Mouse (Mus musculus): ENCODE results near the gene Rbm3. TPM values are rescaled to one million over a fixed set of nuclear protein-coding genes. Genes with fewer than 3 reads are reported as not detected.

Gene Rbm3
- 1,086 and 1,580 TPM in 2 replicates for total RNA-seq (2017)

GRCm38 (mm10) chrX:8145153-8145991 is at the start of gene Rbm3:
TSS of gene Rbm3 (minus strand) at chrX:8145880.
- peak; percentile 91 for ATAC-seq (replicated peaks in 1 of 2; ENCODE audit: insufficient read depth in 1 of 2, low FRiP score in 2 of 2, low TSS enrichment in 1 of 2, low read depth in 1 of 2, poor library complexity in 2 of 2, severe bottlenecking in 2 of 2)

GRCm38 (mm10) chrX:8193419-8193723 is 47.7 kb upstream of the Rbm3 start, which contains the start of gene Ebp:
TSS of gene Ebp (minus strand) at chrX:8193512.
- ATAC-seq (replicated peaks in 1 of 2; ENCODE audit: insufficient read depth in 1 of 2, low FRiP score in 2 of 2, low TSS enrichment in 1 of 2, low read depth in 1 of 2, poor library complexity in 2 of 2, severe bottlenecking in 2 of 2) = peak in 1 of 2 experiments; percentile 34; a peak in 1 of 4 replicates

- ATAC-seq (replicated peaks in 1 of 2; ENCODE audit: insufficient read depth in 1 of 2, low FRiP score in 2 of 2, low TSS enrichment in 1 of 2, low read depth in 1 of 2, poor library complexity in 2 of 2, severe bottlenecking in 2 of 2) = peak; percentile 97 to 100
These were observed 47.1 kb upstream of the Rbm3 start for GRCm38 (mm10) chrX:8192640-8193418.

- peak; percentile 5 to 49; a peak in 2 of 4 replicates for ATAC-seq (replicated peaks in 1 of 2; ENCODE audit: insufficient read depth in 1 of 2, low FRiP score in 2 of 2, low TSS enrichment in 1 of 2, low read depth in 1 of 2, poor library complexity in 2 of 2, severe bottlenecking in 2 of 2)
These were observed 46.5 kb upstream of the Rbm3 start for GRCm38 (mm10) chrX:8192126-8192639.

GRCm38 (mm10) chrX:8182871-8183540 is 37.3 kb upstream of the Rbm3 start:
- no peak for ATAC-seq (replicated peaks in 1 of 2; ENCODE audit: insufficient read depth in 1 of 2, low FRiP score in 2 of 2, low TSS enrichment in 1 of 2, low read depth in 1 of 2, poor library complexity in 2 of 2, severe bottlenecking in 2 of 2)

GRCm38 (mm10) chrX:8179646-8180045 is 34.0 kb upstream of the Rbm3 start:
- no peak for ATAC-seq (replicated peaks in 1 of 2; ENCODE audit: insufficient read depth in 1 of 2, low FRiP score in 2 of 2, low TSS enrichment in 1 of 2, low read depth in 1 of 2, poor library complexity in 2 of 2, severe bottlenecking in 2 of 2)

GRCm38 (mm10) chrX:8178871-8179270 is 33.2 kb upstream of the Rbm3 start:
- no peak for ATAC-seq (replicated peaks in 1 of 2; ENCODE audit: insufficient read depth in 1 of 2, low FRiP score in 2 of 2, low TSS enrichment in 1 of 2, low read depth in 1 of 2, poor library complexity in 2 of 2, severe bottlenecking in 2 of 2)

- peak; percentile 83 to 93 for ATAC-seq (replicated peaks in 1 of 2; ENCODE audit: insufficient read depth in 1 of 2, low FRiP score in 2 of 2, low TSS enrichment in 1 of 2, low read depth in 1 of 2, poor library complexity in 2 of 2, severe bottlenecking in 2 of 2)
These were observed 30.1 kb upstream of the Rbm3 start, which contains the start of gene Tbc1d25 for GRCm38 (mm10) chrX:8175504-8176385. TSS of gene Tbc1d25 (minus strand) at chrX:8176181.

- peak in 1 of 2 experiments; percentile 68; a peak in 2 of 4 replicates for ATAC-seq (replicated peaks in 1 of 2; ENCODE audit: insufficient read depth in 1 of 2, low FRiP score in 2 of 2, low TSS enrichment in 1 of 2, low read depth in 1 of 2, poor library complexity in 2 of 2, severe bottlenecking in 2 of 2)
These were observed 29.5 kb upstream of the Rbm3 start for GRCm38 (mm10) chrX:8175169-8175503.

- ATAC-seq (replicated peaks in 1 of 2; ENCODE audit: insufficient read depth in 1 of 2, low FRiP score in 2 of 2, low TSS enrichment in 1 of 2, low read depth in 1 of 2, poor library complexity in 2 of 2, severe bottlenecking in 2 of 2) = peak; percentile 65 to 86
These were observed 22.3 kb upstream of the Rbm3 start for GRCm38 (mm10) chrX:8167716-8168647.

GRCm38 (mm10) chrX:8164471-8164870 is 18.8 kb upstream of the Rbm3 start:
- ATAC-seq (replicated peaks in 1 of 2; ENCODE audit: insufficient read depth in 1 of 2, low FRiP score in 2 of 2, low TSS enrichment in 1 of 2, low read depth in 1 of 2, poor library complexity in 2 of 2, severe bottlenecking in 2 of 2) = no peak

- ATAC-seq (replicated peaks in 1 of 2; ENCODE audit: insufficient read depth in 1 of 2, low FRiP score in 2 of 2, low TSS enrichment in 1 of 2, low read depth in 1 of 2, poor library complexity in 2 of 2, severe bottlenecking in 2 of 2) = no peak
These were observed 17.4 kb upstream of the Rbm3 start for GRCm38 (mm10) chrX:8163076-8163475.

GRCm38 (mm10) chrX:8143750-8144149 is 1.9 kb downstream of the Rbm3 start:
- ATAC-seq (replicated peaks in 1 of 2; ENCODE audit: insufficient read depth in 1 of 2, low FRiP score in 2 of 2, low TSS enrichment in 1 of 2, low read depth in 1 of 2, poor library complexity in 2 of 2, severe bottlenecking in 2 of 2) = no peak

- ATAC-seq (replicated peaks in 1 of 2; ENCODE audit: insufficient read depth in 1 of 2, low FRiP score in 2 of 2, low TSS enrichment in 1 of 2, low read depth in 1 of 2, poor library complexity in 2 of 2, severe bottlenecking in 2 of 2) = no peak
These were observed 2.7 kb downstream of the Rbm3 start for GRCm38 (mm10) chrX:8142948-8143347.

GRCm38 (mm10) chrX:8141058-8141457 is 4.6 kb downstream of the Rbm3 start:
- ATAC-seq (replicated peaks in 1 of 2; ENCODE audit: insufficient read depth in 1 of 2, low FRiP score in 2 of 2, low TSS enrichment in 1 of 2, low read depth in 1 of 2, poor library complexity in 2 of 2, severe bottlenecking in 2 of 2) = no peak

GRCm38 (mm10) chrX:8140446-8140845 is 5.2 kb downstream of the Rbm3 start:
- ATAC-seq (replicated peaks in 1 of 2; ENCODE audit: insufficient read depth in 1 of 2, low FRiP score in 2 of 2, low TSS enrichment in 1 of 2, low read depth in 1 of 2, poor library complexity in 2 of 2, severe bottlenecking in 2 of 2) = no peak
